Mouse (Mus musculus) heart, embryonic 14.5 days (tissue): ENCODE results near the gene Cd160. TPM values are rescaled to one million over a fixed set of nuclear protein-coding genes. Genes with fewer than 3 reads are reported as not detected.

Experiments used
- ATAC-seq: fragments of 200-750 bp; cut with Nextera tagmentation; 2 replicates; pipeline ENCODE4 v1.8.0; 2017; ENCODE audit warnings: low read depth, moderate TSS enrichment; ENCODE audit not compliant: insufficient number of reproducible peaks, insufficient read depth, low FRiP score
- H3K27ac ChIP-seq, 2 experiments: fragments of 200-500 bp in 1 of 2; fragments of 300-500 bp in 1 of 2; sonication (generic) in 1 of 2; replicated peaks in 1 of 2; 2 replicates each; pipeline ENCODE4 v1.5.1; 2012 to 2014; ENCODE audit warnings: low read depth in 2 of 2, low read length in 2 of 2, control low read depth in 1 of 2, mild to moderate bottlenecking in 1 of 2, mixed read lengths in 1 of 2; ENCODE audit not compliant: control insufficient read depth in 1 of 2, insufficient read depth in 1 of 2
- H3K27me3 ChIP-seq: fragments of 300-500 bp; sonication (generic); 2 replicates; pipeline ENCODE4 v1.6.1; 2014; ENCODE audit warnings: mild to moderate bottlenecking, low read length, control low read depth; ENCODE audit not compliant: control insufficient read depth, insufficient read depth
- H3K36me3 ChIP-seq: fragments of 300-500 bp; sonication (generic); 2 replicates; pipeline ENCODE4 v1.6.1; 2014; ENCODE audit warnings: mild to moderate bottlenecking, control low read depth, low read length, mixed read lengths; ENCODE audit not compliant: control insufficient read depth, insufficient read depth
- H3K4me1 ChIP-seq, 2 experiments: fragments of 200-500 bp in 1 of 2; fragments of 300-500 bp in 1 of 2; sonication (generic) in 1 of 2; 2 replicates each; pipeline ENCODE4 v1.6.1; 2012 to 2014; ENCODE audit warnings: low read length in 2 of 2, control low read depth in 1 of 2, mixed read lengths in 1 of 2; ENCODE audit not compliant: control insufficient read depth in 2 of 2, insufficient read depth in 2 of 2
- H3K4me2 ChIP-seq: fragments of 300-500 bp; sonication (generic); 2 replicates; pipeline ENCODE4 v1.6.1; 2014; ENCODE audit warnings: mild to moderate bottlenecking, low read length
- H3K4me3 ChIP-seq, 2 experiments: fragments of 200-500 bp in 1 of 2; fragments of 300-500 bp in 1 of 2; sonication (generic) in 1 of 2; 2 replicates each; pipeline ENCODE4 v1.5.1; 2012 to 2014; ENCODE audit warnings: low read length in 2 of 2, mild to moderate bottlenecking in 2 of 2, control low read depth in 1 of 2, low read depth in 1 of 2, moderate library complexity in 1 of 2; ENCODE audit not compliant: control insufficient read depth in 1 of 2, insufficient read depth in 1 of 2
- H3K9ac ChIP-seq: fragments of 300-500 bp; sonication (generic); 2 replicates; pipeline ENCODE4 v1.6.1; 2014; ENCODE audit warnings: mild to moderate bottlenecking, low read length
- H3K9me3 ChIP-seq: fragments of 300-500 bp; sonication (generic); 2 replicates; pipeline ENCODE4 v1.6.1; 2016; ENCODE audit warnings: low read length, control low read depth; ENCODE audit not compliant: control insufficient read depth
- WGBS: fragments of 180-500 bp; shearing (Covaris S2); extraction: QIAGEN DNeasy Blood & Tissue Kit; methylation state at CpG from one replicate; pipeline ENCODE4 v1.1.7; 2014; 5-methylcytosine and 5-hydroxymethylcytosine counted together
- polyA plus RNA-seq: library from polyadenylated mRNA; unstranded; fragments of >200 nt; fragmentation: Nextera tagmentation; extraction: Ambion mirVana; gene quantifications from 2 replicates; pipeline ENCODE4 v1.2.1, GENCODE M21; 2014

Cd160 gene
- polyA plus RNA-seq, 1 experiment from 2014 or later = not detected

DNA sequence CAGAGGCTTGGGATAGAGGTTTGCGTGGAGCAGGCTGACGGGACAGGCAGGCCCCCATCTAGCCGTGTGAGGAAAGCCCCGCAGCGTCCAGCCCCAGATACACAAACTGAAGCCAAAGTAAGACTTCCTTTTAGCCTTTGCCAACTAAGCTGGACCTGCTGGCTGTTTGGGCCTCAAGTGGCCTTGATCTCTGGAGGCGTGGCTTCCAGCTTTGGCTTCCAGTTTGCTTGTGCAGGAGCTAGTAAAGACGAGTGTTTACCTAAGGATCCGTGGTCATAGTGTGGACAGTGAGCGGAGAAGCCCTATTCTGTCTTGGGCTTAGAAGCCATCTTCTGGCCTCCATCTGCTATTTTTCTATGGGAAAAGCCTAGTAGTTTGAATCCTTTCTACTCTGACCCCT is 16.7 kb upstream of the Cd160 start:
- no peaks in the 10 kb centered on the region for H3K36me3 ChIP-seq
- no peak overlapping the region for H3K4me3 ChIP-seq
- no peak overlapping the region for H3K9ac ChIP-seq
- no peak overlapping the region for H3K27ac ChIP-seq
- H3K27me3 ChIP-seq = no peaks in the 10 kb centered on the region
- 84% methylated on average over 9 of the region's 9 CpGs for WGBS
- no peak for ATAC-seq
- no peak overlapping the region for H3K4me2 ChIP-seq
- H3K4me1 ChIP-seq = peaks cover 0 to 8% of the 10 kb centered on the region in 2 experiments; a peak in 1 of 4 replicates
- H3K9me3 ChIP-seq = no peaks in the 10 kb centered on the region

GRCm38 (mm10) chr3:96845191-96845590 is 16.0 kb upstream of the Cd160 start:
- 94% methylated on average over 6 of the region's 6 CpGs for WGBS
- H3K27ac ChIP-seq = no peak overlapping the region
- no peaks in the 10 kb centered on the region for H3K9me3 ChIP-seq
- no peak overlapping the region for H3K9ac ChIP-seq
- H3K27me3 ChIP-seq = no peaks in the 10 kb centered on the region
- H3K4me3 ChIP-seq = no peak overlapping the region
- H3K4me1 ChIP-seq = peaks cover 0 to 8% of the 10 kb centered on the region in 2 experiments; a peak in 1 of 4 replicates
- H3K4me2 ChIP-seq = no peak overlapping the region
- no peaks in the 10 kb centered on the region for H3K36me3 ChIP-seq
- ATAC-seq = no peak

GRCm38 (mm10) chr3:96838996-96839645 is 10.0 kb upstream of the Cd160 start:
- 80% methylated on average over 7 of the region's 7 CpGs for WGBS
- H3K4me3 ChIP-seq = no peak overlapping the region
- H3K9me3 ChIP-seq = no peaks in the 10 kb centered on the region
- no peaks in the 10 kb centered on the region for H3K4me1 ChIP-seq
- no peak overlapping the region for H3K27ac ChIP-seq
- no peak overlapping the region for H3K9ac ChIP-seq
- H3K4me2 ChIP-seq = no peak overlapping the region
- no peak for ATAC-seq
- H3K27me3 ChIP-seq = no peaks in the 10 kb centered on the region
- no peaks in the 10 kb centered on the region for H3K36me3 ChIP-seq

DNA sequence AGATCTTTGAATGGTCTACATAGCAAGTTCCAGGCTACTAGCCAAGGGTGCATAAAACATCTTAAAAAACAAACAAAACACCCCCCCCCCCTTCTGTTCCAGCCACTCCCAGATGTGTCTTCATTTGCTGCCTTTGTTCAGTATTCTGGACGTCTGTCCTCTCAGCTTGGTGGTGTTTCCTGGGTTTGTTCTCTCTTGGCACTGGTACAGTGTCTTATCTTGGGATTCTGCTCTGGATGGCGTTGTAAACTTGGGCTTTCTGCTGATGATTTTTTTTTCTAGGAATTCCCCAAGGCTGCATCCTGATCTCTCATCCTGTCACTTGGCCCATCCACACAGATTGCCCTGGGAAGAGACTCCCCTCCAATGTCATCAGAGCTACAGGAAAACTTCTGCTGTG is 7.3 kb upstream of the Cd160 start:
- WGBS = 28% methylated on average over 2 of the region's 2 CpGs
- no peak overlapping the region for H3K27ac ChIP-seq
- H3K4me2 ChIP-seq = no peak overlapping the region
- H3K36me3 ChIP-seq = no peaks in the 10 kb centered on the region
- no peak for ATAC-seq
- H3K27me3 ChIP-seq = no peaks in the 10 kb centered on the region
- no peak overlapping the region for H3K4me3 ChIP-seq
- H3K9me3 ChIP-seq = no peaks in the 10 kb centered on the region
- no peak overlapping the region for H3K9ac ChIP-seq
- H3K4me1 ChIP-seq = no peaks in the 10 kb centered on the region

- Histone ChIP-seq H3K27me3 (no peaks in the 10 kb centered on the region), H3K36me3 (no peaks in the 10 kb centered on the region), H3K4me2 (no peak overlapping the region), H3K9ac (no peak overlapping the region), H3K9me3 (no peaks in the 10 kb centered on the region), H3K4me1 (no peaks in the 10 kb centered on the region), H3K4me3 (no peak overlapping the region), H3K27ac (no peak overlapping the region)
- no peak for ATAC-seq
- WGBS = 78% methylated on average over 7 of the region's 7 CpGs
Observed at GRCm38 (mm10) chr3:96834587-96835348, 5.6 kb upstream of the Cd160 start.

DNA sequence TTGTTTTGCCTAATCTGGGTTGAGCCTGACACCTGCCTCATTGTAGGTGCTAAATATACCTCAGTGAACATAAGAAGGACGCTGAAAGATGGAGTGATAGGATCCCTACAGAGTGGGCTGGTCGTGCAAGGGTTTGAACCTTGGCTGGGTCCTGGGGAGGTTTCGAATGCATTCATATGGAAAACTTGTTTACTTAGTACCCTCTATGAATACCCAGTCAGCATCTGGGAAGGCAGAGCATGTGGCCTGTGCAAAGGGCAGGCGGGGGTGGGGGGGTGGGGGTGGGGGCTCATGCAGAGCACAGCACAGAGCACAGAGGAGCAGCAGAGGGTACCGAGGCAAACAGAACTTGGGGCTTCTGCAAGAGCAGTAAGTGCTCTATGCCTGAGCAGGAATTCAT is 3.8 kb upstream of the Cd160 start:
- Histone ChIP-seq H3K9me3 (no peaks in the 10 kb centered on the region), H3K4me3 (no peak overlapping the region), H3K9ac (no peak overlapping the region), H3K4me2 (no peak overlapping the region), H3K36me3 (no peaks in the 10 kb centered on the region), H3K27ac (no peak overlapping the region), H3K4me1 (peaks cover 0 to 3% of the 10 kb centered on the region in 2 experiments; a peak in 1 of 4 replicates), H3K27me3 (no peaks in the 10 kb centered on the region)
- WGBS = 42% methylated on average over 5 of the region's 5 CpGs
- ATAC-seq = no peak

DNA sequence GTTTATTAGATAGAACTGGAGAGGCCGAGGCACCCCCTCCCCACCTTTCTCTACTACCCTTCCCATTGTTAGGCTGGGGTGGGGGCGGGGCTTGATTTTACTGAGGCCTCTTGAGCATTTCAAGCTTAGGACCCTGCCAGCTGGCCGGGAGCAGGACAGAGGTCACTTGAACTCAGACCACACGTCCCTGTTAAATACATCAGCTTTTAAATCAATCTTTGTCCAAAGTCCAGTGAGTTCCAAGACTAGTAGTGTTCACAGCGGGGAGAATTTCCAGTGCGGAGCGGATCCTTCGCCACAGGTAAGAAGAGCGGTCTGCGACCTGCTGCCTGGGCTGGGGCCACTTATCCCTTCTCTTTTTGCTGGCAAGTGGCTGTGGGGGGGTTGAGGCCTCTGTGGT is 705 bp upstream of the Cd160 start:
- H3K27ac ChIP-seq = no peak overlapping the region
- H3K36me3 ChIP-seq = no peaks in the 10 kb centered on the region
- no peaks in the 10 kb centered on the region for H3K9me3 ChIP-seq
- no peak overlapping the region for H3K4me2 ChIP-seq
- peaks cover 0 to 3% of the 10 kb centered on the region in 2 experiments; a peak in 1 of 4 replicates for H3K4me1 ChIP-seq
- H3K4me3 ChIP-seq = no peak overlapping the region
- WGBS = 78% methylated on average over 10 of the region's 10 CpGs
- no peaks in the 10 kb centered on the region for H3K27me3 ChIP-seq
- H3K9ac ChIP-seq = no peak overlapping the region
- ATAC-seq = no peak
